Mouse (Mus musculus) cortical plate, adult 2 months (tissue): ENCODE results near the gene Eif4g1. TPM values are rescaled to one million over a fixed set of nuclear protein-coding genes. Genes with fewer than 3 reads are reported as not detected.

ENCODE experiments used
- H3K27ac ChIP-seq: fragments of 200-500 bp; 2 replicates; pipeline ENCODE4 v1.5.1; 2012; ENCODE audit warnings: low read length, control low read depth, inconsistent platforms; ENCODE audit not compliant: insufficient read depth
- H3K4me1 ChIP-seq: fragments of 200-500 bp; 2 replicates; pipeline ENCODE4 v1.6.1; 2011; ENCODE audit warnings: low read length; ENCODE audit not compliant: control insufficient read depth, insufficient read depth
- H3K4me3 ChIP-seq: fragments of 200-500 bp; 2 replicates; pipeline ENCODE4 v1.5.1; 2011; ENCODE audit warnings: mild to moderate bottlenecking, low read length, control low read depth; ENCODE audit not compliant: insufficient read depth
- CTCF ChIP-seq: fragments of 200-500 bp; IDR thresholded peaks from 2 replicates; pipeline ENCODE4 v1.5.1; 2011; ENCODE audit warnings: mild to moderate bottlenecking, control low read depth, low read length; ENCODE audit not compliant: insufficient read depth; ENCODE audit errors: extremely low read depth
- POLR2A ChIP-seq: fragments of 200-500 bp; IDR thresholded peaks from 2 replicates; pipeline ENCODE4 v1.6.1; 2011; ENCODE audit warnings: mild to moderate bottlenecking, low read length, control low read depth; ENCODE audit not compliant: insufficient read depth; ENCODE audit errors: extremely low read depth
- polyA plus RNA-seq: library from polyadenylated mRNA; depleted of rRNA; stranded (reverse); fragments of >200 nt; gene quantifications from 2 replicates; pipeline ENCODE4 v1.2.3, GENCODE M21; 2012

Eif4g1 gene
- polyA plus RNA-seq, 1 experiment = 157 TPM

DNA sequence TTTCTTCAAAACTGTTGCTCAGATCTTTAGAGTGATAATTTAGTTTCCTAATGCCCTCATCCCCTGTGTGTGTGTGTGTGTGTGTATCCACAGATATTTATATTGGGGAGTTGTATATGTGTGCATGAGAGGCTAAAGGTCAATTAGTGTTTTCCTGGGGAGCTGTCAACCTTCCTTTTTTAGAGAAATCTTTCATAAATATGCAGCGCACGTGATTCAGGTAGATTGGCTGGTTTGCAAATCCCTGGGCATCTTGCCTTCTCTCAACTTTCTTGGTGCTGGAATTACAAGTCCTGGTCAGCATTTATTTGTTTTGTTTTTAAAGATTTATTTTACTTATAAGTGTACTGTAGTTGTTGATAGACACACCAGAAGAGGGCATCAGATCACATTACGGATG lies 2.2 kb downstream of the Eif4g1 start:
- no peak overlapping the region for H3K4me3 ChIP-seq
- TF ChIP-seq POLR2A = no peak
- no peak overlapping the region for H3K27ac ChIP-seq
- H3K4me1 ChIP-seq = peaks cover 3% of the 10 kb centered on the region; the same call in 1 of the 2 replicates

GRCm38 (mm10) chr16:20671886-20672285 lies 3.8 kb downstream of the Eif4g1 start:
- Histone ChIP-seq H3K4me3 (peak overlapping the region; percentile 97; the same call in 1 of the 2 replicates), H3K4me1 (peaks cover 3% of the 10 kb centered on the region; the same call in 1 of the 2 replicates), H3K27ac (no peak overlapping the region)
- no peak for TF ChIP-seq CTCF
- TF ChIP-seq POLR2A = no peak

DNA sequence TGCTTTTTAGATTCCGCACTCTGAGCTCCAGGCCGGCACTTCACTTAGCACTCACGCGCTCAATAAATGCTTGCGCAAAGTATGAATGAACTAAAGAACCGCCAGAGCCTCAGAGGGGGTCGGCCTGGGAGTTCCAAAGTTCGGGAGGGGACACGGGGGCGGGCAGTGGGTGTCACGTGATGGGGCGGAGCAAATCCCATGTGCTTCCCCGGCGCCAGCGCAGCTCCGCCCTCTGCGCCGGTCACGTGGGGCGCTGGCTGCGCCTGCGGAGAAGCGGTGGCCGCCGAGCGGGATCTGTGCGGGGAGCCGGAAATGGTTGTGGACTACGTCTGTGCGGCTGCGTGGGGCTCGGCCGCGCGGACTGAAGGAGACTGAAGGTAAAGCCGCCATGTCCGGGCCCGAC lies 4.4 kb downstream of the Eif4g1 start:
- no peak for TF ChIP-seq CTCF
- TF ChIP-seq POLR2A = peak; percentile 61; the same call in 1 of the 2 replicates
- H3K27ac ChIP-seq = no peak overlapping the region

DNA sequence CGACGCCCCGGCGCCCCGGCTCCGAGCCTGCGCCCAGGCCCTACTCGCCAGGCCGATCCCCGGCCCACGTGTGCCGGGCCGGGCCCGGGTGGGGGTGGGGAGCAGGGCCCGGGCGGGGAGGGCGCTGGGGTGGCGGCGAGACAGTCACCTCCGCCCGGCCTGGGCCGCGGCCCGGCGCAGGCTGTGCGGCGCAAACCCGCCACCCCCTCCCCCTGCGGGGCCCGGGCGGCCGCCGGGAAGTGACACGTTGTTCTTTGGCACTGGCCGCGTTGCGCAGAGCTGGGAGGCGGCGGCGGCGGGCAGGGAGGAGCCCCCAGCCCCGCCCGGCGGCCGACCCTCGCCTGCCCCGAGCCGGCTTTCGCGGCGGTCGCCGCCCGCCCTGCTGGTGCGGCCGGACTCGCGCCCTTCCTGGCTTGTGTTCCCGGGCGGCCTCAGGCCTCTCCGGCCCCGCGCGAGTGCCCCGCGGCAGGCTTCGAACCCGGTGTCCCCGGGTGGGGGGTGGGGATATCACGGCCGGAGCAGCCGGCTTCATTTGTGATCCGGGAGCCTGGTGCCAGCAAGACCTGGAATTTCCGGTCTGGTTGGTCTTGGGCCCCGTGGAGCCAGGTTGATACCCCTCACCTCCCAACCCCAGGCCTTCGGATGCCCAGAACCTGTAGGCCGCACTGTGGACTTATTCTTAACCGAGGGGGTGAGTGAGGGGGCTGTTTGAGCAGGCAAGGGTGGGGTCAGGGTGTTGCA lies 5.0 kb downstream of the Eif4g1 start:
- Histone ChIP-seq H3K4me1 (peaks cover 6% of the 10 kb centered on the region; the same call in 1 of the 2 replicates), H3K27ac (peak overlapping the region; percentile 78), H3K4me3 (peak overlapping the region; percentile 97)
- TF ChIP-seq CTCF = no peak
- no peak for TF ChIP-seq POLR2A

More for the DNA sequence above, 4.4 kb downstream of the Eif4g1 start:
- Histone ChIP-seq H3K4me1 (peaks cover 3% of the 10 kb centered on the region; the same call in 1 of the 2 replicates), H3K4me3 (peak overlapping the region; percentile 97)

DNA sequence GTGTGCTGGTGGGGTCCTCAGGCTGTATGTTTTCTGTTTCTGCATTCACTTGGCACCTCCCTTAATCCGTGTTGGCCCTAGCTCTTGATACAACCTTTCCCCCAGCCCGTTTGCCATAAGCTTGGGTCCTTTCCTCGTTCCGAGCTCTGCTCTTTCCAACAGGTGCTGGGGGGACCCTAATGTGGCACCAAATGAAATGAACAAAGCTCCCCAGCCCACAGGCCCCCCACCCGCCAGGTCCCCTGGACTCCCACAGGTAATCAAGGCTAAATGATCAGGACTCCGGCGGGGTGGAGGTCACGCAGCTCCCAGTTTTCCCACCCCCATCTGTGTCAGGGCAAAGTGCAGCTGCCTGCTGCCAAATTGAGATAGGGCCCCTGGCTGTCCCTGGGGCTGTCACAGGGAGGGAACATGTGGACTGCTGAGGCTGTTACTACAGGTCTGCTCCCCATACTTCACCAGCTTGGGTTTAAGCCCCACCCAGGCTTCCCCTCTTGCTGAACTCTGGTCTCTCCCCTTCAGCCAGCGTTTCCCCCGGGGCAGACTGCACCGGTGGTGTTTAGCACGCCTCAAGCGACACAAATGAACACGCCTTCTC lies 5.7 kb downstream of the Eif4g1 start:
- TF ChIP-seq CTCF (no peak), POLR2A (no peak)
- peak overlapping the region; percentile 78 for H3K27ac ChIP-seq

GRCm38 (mm10) chr16:20675213-20675612 lies 7.1 kb downstream of the Eif4g1 start:
- Histone ChIP-seq H3K4me3 (no peak overlapping the region), H3K27ac (no peak overlapping the region), H3K4me1 (peaks cover 6% of the 10 kb centered on the region; the same call in 1 of the 2 replicates)
- TF ChIP-seq CTCF = no peak
- no peak for TF ChIP-seq POLR2A

More for the DNA sequence above, 5.7 kb downstream of the Eif4g1 start:
- H3K4me1 ChIP-seq = peaks cover 6% of the 10 kb centered on the region; the same call in 1 of the 2 replicates
- H3K4me3 ChIP-seq = peak overlapping the region; percentile 97

DNA sequence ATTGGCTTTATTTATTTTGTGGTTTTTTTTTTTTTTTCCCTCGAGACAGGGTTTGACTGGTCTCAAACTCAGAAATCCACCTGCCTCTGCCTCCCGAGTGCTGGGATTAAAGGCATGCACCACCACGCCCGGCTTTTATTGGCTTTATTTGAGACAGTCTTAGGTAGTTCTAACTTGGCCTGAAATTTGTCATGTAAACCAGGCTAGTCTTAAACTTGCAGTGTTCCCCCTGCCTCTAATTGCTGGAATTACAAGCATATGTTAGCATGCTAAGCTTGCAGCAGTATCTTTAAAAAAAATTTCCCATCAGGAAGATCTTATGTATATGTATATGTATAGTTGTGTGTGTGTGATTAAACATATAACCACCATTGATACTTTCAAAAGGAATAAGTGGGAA lies 8.6 kb downstream of the Eif4g1 start:
- Histone ChIP-seq H3K4me1 (peaks cover 6% of the 10 kb centered on the region; the same call in 1 of the 2 replicates), H3K27ac (no peak overlapping the region), H3K4me3 (no peak overlapping the region)
- TF ChIP-seq CTCF (no peak), POLR2A (no peak)

DNA sequence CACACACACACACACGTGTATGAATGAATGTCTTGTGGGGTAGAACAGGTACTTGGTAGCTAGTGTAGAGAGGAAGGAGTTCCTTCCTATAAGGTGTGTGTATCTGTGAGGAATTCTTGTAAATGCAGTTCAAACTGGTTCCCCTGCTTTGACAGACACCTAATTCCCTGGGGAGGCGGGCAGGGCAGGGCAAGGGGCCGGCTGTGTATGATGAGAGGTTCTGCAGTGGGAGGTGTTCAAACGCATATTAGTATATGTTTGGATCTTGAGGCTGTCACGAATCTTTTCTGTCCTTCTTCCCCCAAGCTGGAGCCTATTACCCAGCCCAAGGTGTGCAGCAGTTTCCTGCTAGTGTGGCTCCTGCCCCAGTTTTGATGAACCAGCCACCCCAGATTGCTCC lies 9.3 kb downstream of the Eif4g1 start:
- Histone ChIP-seq H3K4me3 (no peak overlapping the region), H3K4me1 (peaks cover 6% of the 10 kb centered on the region; the same call in 1 of the 2 replicates), H3K27ac (no peak overlapping the region)
- TF ChIP-seq CTCF (no peak), POLR2A (no peak)

DNA sequence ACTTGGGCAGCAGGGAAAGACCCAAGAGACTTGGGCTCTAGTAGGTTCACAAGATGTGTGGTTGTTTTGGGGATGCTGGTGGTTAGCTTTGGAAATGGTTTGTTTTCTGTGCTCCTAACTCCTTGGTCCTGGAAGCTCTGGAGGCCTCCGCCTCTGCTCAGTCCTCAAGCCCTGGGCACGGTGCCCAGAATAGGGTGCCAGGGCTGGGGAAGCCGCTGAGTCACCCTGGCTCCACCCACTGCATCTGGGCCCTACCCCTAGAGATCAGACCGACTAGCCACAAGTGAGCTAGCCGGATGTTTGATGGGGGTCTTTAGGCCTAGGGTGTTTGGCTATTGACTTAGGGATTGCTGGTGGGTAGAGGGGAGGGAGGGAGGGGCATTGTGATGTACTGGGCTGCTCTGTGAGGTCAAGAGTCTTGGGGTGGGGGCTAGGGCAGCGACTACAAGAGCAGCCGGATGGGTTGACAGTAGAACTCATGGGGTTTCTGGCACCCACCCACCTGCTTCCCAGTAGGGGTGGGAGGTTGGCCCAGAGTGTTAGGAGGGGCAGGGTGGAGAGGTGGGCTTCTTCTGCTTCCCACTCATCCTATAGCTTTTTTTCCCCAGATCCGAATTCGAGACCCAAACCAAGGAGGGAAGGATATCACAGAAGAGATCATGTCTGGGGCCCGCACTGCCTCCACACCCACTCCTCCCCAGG lies 10.0 kb downstream of the Eif4g1 start:
- Histone ChIP-seq H3K4me1 (peaks cover 6% of the 10 kb centered on the region; the same call in 1 of the 2 replicates), H3K27ac (no peak overlapping the region), H3K4me3 (no peak overlapping the region)
- TF ChIP-seq CTCF = no peak
- no peak for TF ChIP-seq POLR2A
